Mouse (Mus musculus) megakaryocyte progenitor cell, adult 5-6 weeks (primary cell): Measurements from ENCODE around the gene Gpr180. TPM values are rescaled to one million over a fixed set of nuclear protein-coding genes. Genes with fewer than 3 reads are reported as not detected.
"Not testable (repeated sequence)": the region's sequence is repeated elsewhere in the genome, so short reads cannot be mapped to it uniquely, and the experiment has no call there.

Source experiments
- ATAC-seq: replicated peaks from 2 replicates; pipeline ENCODE4 v1.8.0; 2016; ENCODE audit warnings: mild to moderate bottlenecking, moderate TSS enrichment, inconsistent platforms; ENCODE audit not compliant: poor library complexity
- total RNA-seq, 2 experiments: library from RNA; stranded (forward) in 1 of 2; stranded (reverse) in 1 of 2; fragments of 157-497, 149-512 nt in 1 of 2; fragments of 200-1000 nt in 1 of 2; gene quantifications; 2 replicates each; pipeline versions ENCODE4 v1.2.3 to v1.2.4; 2015 to 2017

Gene Gpr180
- total RNA-seq, 2 experiments from 2014 or later: 14.1 to 16.2 TPM

- peak; percentile 72 for ATAC-seq
Measured at GRCm38 (mm10) chr14:118151651-118152293, 14.8 kb downstream of the Gpr180 start.

- ATAC-seq: no peak
Measured at GRCm38 (mm10) chr14:118152294-118152651, 15.3 kb downstream of the Gpr180 start.

GRCm38 (mm10) chr14:118156056-118156455 lies 19.1 kb downstream of the Gpr180 start:
- ATAC-seq: not testable (repeated sequence)

- no peak for ATAC-seq
Measured at GRCm38 (mm10) chr14:118156740-118157139, 19.8 kb downstream of the Gpr180 start.

GRCm38 (mm10) chr14:118157146-118157545 lies 20.2 kb downstream of the Gpr180 start:
- peak; percentile 91 for ATAC-seq

GRCm38 (mm10) chr14:118161751-118162150 lies 24.8 kb downstream of the Gpr180 start:
- no peak for ATAC-seq

- ATAC-seq: no peak
Measured at GRCm38 (mm10) chr14:118162640-118163039, 25.7 kb downstream of the Gpr180 start.

- no peak for ATAC-seq
Measured at GRCm38 (mm10) chr14:118168776-118169175, 31.8 kb downstream of the Gpr180 start.

GRCm38 (mm10) chr14:118173590-118174203 lies 36.7 kb downstream of the Gpr180 start:
- peak; percentile 29; the same call in 1 of the 2 replicates for ATAC-seq

GRCm38 (mm10) chr14:118175071-118175693 lies 38.2 kb downstream of the Gpr180 start:
- ATAC-seq: no peak

GRCm38 (mm10) chr14:118175694-118176085 lies 38.7 kb downstream of the Gpr180 start:
- ATAC-seq: no peak

- ATAC-seq: no peak
Measured at GRCm38 (mm10) chr14:118179251-118179650, 42.3 kb downstream of the Gpr180 start.

- no peak for ATAC-seq
Measured at GRCm38 (mm10) chr14:118179701-118180100, 42.7 kb downstream of the Gpr180 start.

- ATAC-seq: peak; percentile 93
Measured at GRCm38 (mm10) chr14:118180117-118180557, 43.2 kb downstream of the Gpr180 start.

- peak; percentile 70 for ATAC-seq
Measured at GRCm38 (mm10) chr14:118180711-118181177, 43.8 kb downstream of the Gpr180 start.

GRCm38 (mm10) chr14:118191442-118191841 lies 54.5 kb downstream of the Gpr180 start:
- ATAC-seq: no peak

GRCm38 (mm10) chr14:118193001-118193628 lies 56.2 kb downstream of the Gpr180 start:
- no peak for ATAC-seq

- ATAC-seq: no peak
Measured at GRCm38 (mm10) chr14:118193663-118194062, 56.7 kb downstream of the Gpr180 start.

- ATAC-seq: peak; percentile 66
Measured at GRCm38 (mm10) chr14:118194219-118194914, 57.4 kb downstream of the Gpr180 start.

- peak; percentile 43; the same call in 1 of the 2 replicates for ATAC-seq
Measured at GRCm38 (mm10) chr14:118197063-118197462, 60.1 kb downstream of the Gpr180 start.

- no peak for ATAC-seq
Measured at GRCm38 (mm10) chr14:118200731-118201130, 63.8 kb downstream of the Gpr180 start.
